Mouse (Mus musculus) limb, embryonic 12.5 days (tissue): ENCODE results near the gene Dffb. TPM values are rescaled to one million over a fixed set of nuclear protein-coding genes. Genes with fewer than 3 reads are reported as not detected.

ENCODE experiments used
- ATAC-seq: fragments of 200-750 bp; cut with Nextera tagmentation; 2 replicates; pipeline ENCODE4 v1.8.0; 2017; ENCODE audit warnings: low read depth, moderate TSS enrichment; ENCODE audit not compliant: insufficient number of reproducible peaks, insufficient read depth, low FRiP score, low TSS enrichment
- H3K27ac ChIP-seq: fragments of 300-500 bp; sonication (generic); 2 replicates; pipeline ENCODE4 v1.5.1; 2016; ENCODE audit warnings: mild to moderate bottlenecking, moderate library complexity
- H3K27me3 ChIP-seq: fragments of 300-500 bp; sonication (generic); 2 replicates; pipeline ENCODE4 v1.6.1; 2016; ENCODE audit warnings: mild to moderate bottlenecking, moderate library complexity
- H3K36me3 ChIP-seq: fragments of 300-500 bp; sonication (generic); 2 replicates; pipeline ENCODE4 v1.6.1; 2016; ENCODE audit warnings: mild to moderate bottlenecking, moderate library complexity
- H3K4me1 ChIP-seq: fragments of 300-500 bp; sonication (generic); replicated peaks from 2 replicates; pipeline ENCODE4 v1.6.1; 2016
- H3K4me2 ChIP-seq: fragments of 300-500 bp; sonication (generic); 2 replicates; pipeline ENCODE4 v1.6.1; 2016; ENCODE audit warnings: mild to moderate bottlenecking, moderate library complexity
- H3K4me3 ChIP-seq: fragments of 300-500 bp; sonication (generic); replicated peaks from 2 replicates; pipeline ENCODE4 v1.5.1; 2016; ENCODE audit warnings: mild to moderate bottlenecking
- H3K9ac ChIP-seq: fragments of 300-500 bp; sonication (generic); replicated peaks from 2 replicates; pipeline ENCODE4 v1.6.1; 2016; ENCODE audit warnings: mild to moderate bottlenecking, moderate library complexity
- H3K9me3 ChIP-seq: fragments of 300-500 bp; sonication (generic); 2 replicates; pipeline ENCODE4 v1.6.1; 2016; ENCODE audit warnings: mild to moderate bottlenecking, moderate library complexity
- WGBS: fragments of 180-500 bp; shearing (Covaris S2); methylation state at CpG from one replicate; pipeline ENCODE4 v1.1.7; 2016; 5-methylcytosine and 5-hydroxymethylcytosine counted together
- polyA plus RNA-seq: library from polyadenylated mRNA; unstranded; fragments of >200 nt; fragmentation: Nextera tagmentation; extraction: Ambion mirVana; gene quantifications from 2 replicates; pipeline ENCODE4 v1.2.1, GENCODE M21; 2016

The Dffb gene
- polyA plus RNA-seq, 1 experiment from 2014 or later: 15.9 TPM

GRCm38 (mm10) chr4:154007759-154008158 is 32.8 kb upstream of the Dffb start:
- WGBS: 78% methylated on average over 4 of the region's 4 CpGs
- Histone ChIP-seq H3K9me3 (no peaks in the 10 kb centered on the region), H3K36me3 (peaks cover 47% of the 10 kb centered on the region), H3K27me3 (no peaks in the 10 kb centered on the region), H3K9ac (no peak overlapping the region), H3K4me1 (peaks cover 11% of the 10 kb centered on the region), H3K27ac (no peak overlapping the region), H3K4me2 (no peak overlapping the region), H3K4me3 (no peak overlapping the region)
- ATAC-seq: no peak

- no peak overlapping the region for H3K4me2 ChIP-seq
- ATAC-seq: no peak
- no peaks in the 10 kb centered on the region for H3K9me3 ChIP-seq
- H3K36me3 ChIP-seq: peaks cover 58% of the 10 kb centered on the region
- no peak overlapping the region for H3K4me3 ChIP-seq
- 91% methylated on average over 6 of the region's 6 CpGs for WGBS
- no peak overlapping the region for H3K9ac ChIP-seq
- peaks cover 5% of the 10 kb centered on the region; the same call in 1 of the 2 replicates for H3K4me1 ChIP-seq
- no peaks in the 10 kb centered on the region for H3K27me3 ChIP-seq
- H3K27ac ChIP-seq: no peak overlapping the region
Measured at GRCm38 (mm10) chr4:154006264-154006663, 31.3 kb upstream of the Dffb start.

DNA sequence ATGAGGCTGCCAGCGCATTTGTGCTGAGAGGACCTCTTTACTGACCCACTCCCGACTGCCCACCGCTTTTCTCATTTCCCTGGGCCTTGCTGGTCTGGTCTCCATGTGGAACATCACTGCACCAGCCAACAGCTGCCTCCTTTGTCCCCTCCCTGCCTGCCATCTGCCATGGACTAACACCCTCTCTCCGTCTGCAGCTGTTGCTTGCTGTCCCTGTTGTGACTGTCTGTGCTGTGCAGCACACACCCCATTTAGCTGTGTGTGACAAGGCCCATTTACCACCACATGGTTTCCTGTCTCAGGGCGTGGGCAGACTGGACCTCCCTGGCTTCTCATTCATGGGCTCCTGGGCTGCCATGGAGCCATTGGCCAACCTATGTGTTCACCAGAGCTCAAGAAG is 30.6 kb upstream of the Dffb start:
- H3K36me3 ChIP-seq: peaks cover 58% of the 10 kb centered on the region
- H3K27me3 ChIP-seq: no peaks in the 10 kb centered on the region
- 89% methylated on average over 5 of the region's 5 CpGs for WGBS

DNA sequence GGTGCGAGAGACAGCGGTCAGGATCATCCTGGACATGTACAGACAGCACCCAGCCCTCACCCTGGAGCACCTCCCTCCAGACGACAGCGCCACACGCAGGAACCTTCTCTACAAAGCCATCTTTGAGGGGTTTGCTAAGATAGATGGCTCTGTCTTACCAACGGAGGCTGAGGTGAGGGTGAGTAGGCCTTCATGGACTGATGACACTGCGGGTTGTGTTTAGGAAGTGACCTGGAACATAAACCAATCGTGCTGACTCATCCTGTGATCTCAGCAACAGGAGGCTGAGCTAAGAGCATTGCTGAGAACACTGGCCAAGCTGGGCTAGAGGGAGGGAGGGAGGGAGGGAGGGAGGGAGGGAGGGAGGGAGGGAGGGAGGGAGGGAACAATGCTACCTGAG is 18.6 kb upstream of the Dffb start:
- Histone ChIP-seq H3K27ac (no peak overlapping the region), H3K4me1 (no peaks in the 10 kb centered on the region), H3K4me2 (no peak overlapping the region), H3K4me3 (no peak overlapping the region), H3K9ac (no peak overlapping the region), H3K36me3 (peaks cover 100% of the 10 kb centered on the region), H3K27me3 (no peaks in the 10 kb centered on the region), H3K9me3 (no peaks in the 10 kb centered on the region)
- no peak for ATAC-seq
- 90% methylated on average over 8 of the region's 8 CpGs for WGBS

More for the DNA sequence above, 30.6 kb upstream of the Dffb start:
- Histone ChIP-seq H3K27ac (no peak overlapping the region), H3K4me2 (no peak overlapping the region), H3K4me1 (no peaks in the 10 kb centered on the region), H3K4me3 (no peak overlapping the region), H3K9me3 (no peaks in the 10 kb centered on the region), H3K9ac (no peak overlapping the region)
- no peak for ATAC-seq

DNA sequence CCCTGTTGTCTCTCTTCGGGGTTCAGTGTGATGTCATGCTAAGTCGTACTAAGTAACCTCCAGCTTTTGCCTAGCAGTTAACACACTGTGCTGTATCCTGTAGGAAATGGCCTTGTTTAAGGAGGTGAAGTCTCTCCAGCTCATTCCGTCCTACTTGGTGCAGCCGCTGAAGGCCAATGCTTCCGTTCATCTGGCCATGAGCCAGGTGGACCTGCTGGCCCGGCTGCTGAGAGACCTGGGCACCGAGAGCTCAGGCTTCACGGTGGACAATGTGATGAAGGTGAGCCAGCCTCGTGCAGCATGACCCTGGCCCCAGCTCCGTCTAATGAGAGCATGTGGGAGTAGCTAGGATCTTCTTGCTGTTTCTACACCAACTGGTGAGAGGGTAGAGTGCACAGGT is 17.8 kb upstream of the Dffb start:
- Histone ChIP-seq H3K9me3 (no peaks in the 10 kb centered on the region), H3K27me3 (no peaks in the 10 kb centered on the region), H3K4me3 (no peak overlapping the region), H3K4me2 (no peak overlapping the region), H3K36me3 (peaks cover 100% of the 10 kb centered on the region), H3K9ac (no peak overlapping the region), H3K27ac (no peak overlapping the region), H3K4me1 (no peaks in the 10 kb centered on the region)
- ATAC-seq: no peak
- 91% methylated on average over 10 of the region's 10 CpGs for WGBS

DNA sequence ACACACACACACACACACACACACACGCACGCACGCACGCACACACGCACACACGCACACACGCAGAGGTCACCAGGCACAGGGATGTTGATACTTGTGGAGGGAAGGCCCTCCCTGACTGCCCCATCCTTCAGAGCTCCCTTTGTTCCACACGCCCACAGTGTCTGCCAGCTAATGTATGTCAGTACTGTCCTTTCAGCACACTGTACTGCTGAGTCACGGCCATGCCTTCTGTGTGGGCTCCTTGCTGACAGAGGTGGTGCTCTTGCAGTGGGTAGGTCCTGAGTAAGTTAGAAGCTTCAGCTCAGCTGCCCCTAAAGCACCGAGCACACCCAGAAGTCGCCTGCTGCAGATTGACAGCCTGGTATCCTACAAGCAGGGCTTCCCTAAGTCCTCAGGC is 5.5 kb upstream of the Dffb start:
- Histone ChIP-seq H3K4me1 (peaks cover 14% of the 10 kb centered on the region), H3K4me2 (no peak overlapping the region), H3K4me3 (no peak overlapping the region), H3K27me3 (no peaks in the 10 kb centered on the region), H3K9ac (no peak overlapping the region), H3K27ac (no peak overlapping the region), H3K9me3 (no peaks in the 10 kb centered on the region), H3K36me3 (peaks cover 66% of the 10 kb centered on the region)
- ATAC-seq: no peak
- 97% methylated on average over 11 of the region's 11 CpGs for WGBS

DNA sequence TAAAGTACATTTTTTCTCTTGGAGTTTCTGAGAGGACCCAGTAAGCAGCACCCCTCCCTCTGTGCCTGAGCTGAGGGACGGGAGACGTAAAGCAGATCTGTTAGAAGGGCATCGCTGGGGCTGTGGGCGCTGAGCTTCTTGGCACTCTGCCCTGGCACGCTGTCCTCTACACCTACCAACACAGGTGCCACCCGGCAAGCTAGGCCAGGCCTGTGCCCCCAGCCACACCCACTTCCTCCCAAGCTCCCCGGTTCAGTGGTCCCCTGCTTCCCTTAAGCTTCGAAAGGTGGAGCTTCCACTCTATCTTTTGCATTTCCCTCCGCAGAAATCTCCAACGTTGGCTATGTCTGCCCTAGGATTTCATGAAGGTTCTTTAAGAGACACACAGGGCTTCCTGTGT is 4.3 kb upstream of the Dffb start:
- WGBS: 91% methylated on average over 10 of the region's 10 CpGs

DNA sequence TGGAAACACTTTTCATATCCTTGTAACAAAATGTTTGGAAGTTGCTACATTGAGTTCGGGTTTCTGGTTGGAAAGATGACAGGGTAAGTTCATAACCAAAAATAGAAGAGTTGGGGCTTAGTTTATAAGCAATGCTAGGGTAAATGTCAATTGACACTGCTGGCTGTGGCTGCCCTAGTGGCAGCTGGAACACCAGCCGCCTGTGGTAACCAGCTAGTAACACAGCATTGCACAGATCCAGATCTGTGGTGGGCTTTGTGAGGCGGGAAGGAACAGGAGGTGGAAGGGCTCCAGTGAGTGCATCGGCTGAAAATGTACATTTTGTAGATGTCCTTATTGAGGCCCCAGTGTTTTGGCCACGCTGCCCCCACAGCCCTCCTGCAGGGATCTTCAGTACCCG is 842 bp upstream of the Dffb start:
- no peak overlapping the region for H3K27ac ChIP-seq
- H3K4me3 ChIP-seq: peak overlapping the region; percentile 90
- H3K27me3 ChIP-seq: no peaks in the 10 kb centered on the region
- ATAC-seq: no peak
- H3K4me1 ChIP-seq: peaks cover 25% of the 10 kb centered on the region
- peaks cover 37% of the 10 kb centered on the region for H3K36me3 ChIP-seq
- no peaks in the 10 kb centered on the region for H3K9me3 ChIP-seq
- H3K9ac ChIP-seq: peak overlapping the region; percentile 83
- peak overlapping the region; percentile 93 for H3K4me2 ChIP-seq
- 40% methylated on average over 6 of the region's 6 CpGs for WGBS

More for the DNA sequence above, 4.3 kb upstream of the Dffb start:
- Histone ChIP-seq H3K4me3 (no peak overlapping the region), H3K27me3 (no peaks in the 10 kb centered on the region), H3K9me3 (no peaks in the 10 kb centered on the region), H3K27ac (no peak overlapping the region), H3K9ac (no peak overlapping the region), H3K4me1 (peaks cover 15% of the 10 kb centered on the region), H3K36me3 (peaks cover 54% of the 10 kb centered on the region), H3K4me2 (no peak overlapping the region)
- no peak for ATAC-seq

GRCm38 (mm10) chr4:153975292-153975662 is 351 bp upstream of the Dffb start:
- WGBS: 2% methylated on average over 33 of the region's 33 CpGs
- Histone ChIP-seq H3K36me3 (peaks cover 37% of the 10 kb centered on the region), H3K9ac (peak overlapping the region; percentile 83), H3K4me1 (peaks cover 25% of the 10 kb centered on the region), H3K27ac (peak overlapping the region; percentile 56), H3K4me3 (peak overlapping the region; percentile 90), H3K4me2 (peak overlapping the region; percentile 93), H3K9me3 (no peaks in the 10 kb centered on the region), H3K27me3 (no peaks in the 10 kb centered on the region)
- peak; percentile 46; the same call in 1 of the 2 replicates for ATAC-seq

- Histone ChIP-seq H3K4me1 (no peaks in the 10 kb centered on the region), H3K9ac (no peak overlapping the region), H3K36me3 (peaks cover 84% of the 10 kb centered on the region), H3K27me3 (no peaks in the 10 kb centered on the region), H3K4me3 (no peak overlapping the region), H3K9me3 (no peaks in the 10 kb centered on the region), H3K4me2 (no peak overlapping the region), H3K27ac (no peak overlapping the region)
- no peak for ATAC-seq
- WGBS: 81% methylated on average over 2 of the region's 2 CpGs
Measured at GRCm38 (mm10) chr4:153968063-153968462, 6.9 kb downstream of the Dffb start.

DNA sequence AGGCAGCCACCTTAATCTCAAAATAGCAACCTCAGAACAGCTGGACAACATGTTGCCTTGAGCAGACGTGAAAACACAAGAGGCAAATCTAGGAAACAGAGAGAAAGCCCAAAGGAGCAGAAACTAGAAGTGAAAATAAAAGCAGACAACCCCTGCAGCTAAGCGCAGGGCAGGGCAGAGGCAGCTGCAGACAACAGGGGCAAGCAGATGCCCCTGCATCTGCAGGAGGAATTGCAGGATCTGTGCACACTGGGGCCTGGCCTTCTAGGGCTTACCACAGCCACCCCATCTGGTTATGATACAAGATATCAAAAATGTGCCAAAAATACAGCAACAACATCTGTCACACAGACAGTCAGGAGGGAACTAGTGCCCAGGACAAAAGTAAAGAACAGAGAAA is 7.4 kb downstream of the Dffb start:
- H3K4me3 ChIP-seq: no peak overlapping the region
- H3K9ac ChIP-seq: no peak overlapping the region
- no peaks in the 10 kb centered on the region for H3K27me3 ChIP-seq
- no peaks in the 10 kb centered on the region for H3K4me1 ChIP-seq
- WGBS: 83% methylated on average over 2 of the region's 2 CpGs
- H3K27ac ChIP-seq: no peak overlapping the region
- H3K9me3 ChIP-seq: no peaks in the 10 kb centered on the region
- peaks cover 86% of the 10 kb centered on the region for H3K36me3 ChIP-seq
- H3K4me2 ChIP-seq: no peak overlapping the region
- ATAC-seq: no peak

GRCm38 (mm10) chr4:153966651-153967050 is 8.3 kb downstream of the Dffb start:
- H3K27me3 ChIP-seq: no peaks in the 10 kb centered on the region
- H3K4me2 ChIP-seq: no peak overlapping the region
- no peaks in the 10 kb centered on the region for H3K4me1 ChIP-seq
- no peak for ATAC-seq
- H3K36me3 ChIP-seq: peaks cover 92% of the 10 kb centered on the region
- 78% methylated on average over 5 of the region's 5 CpGs for WGBS
- H3K4me3 ChIP-seq: no peak overlapping the region
- H3K27ac ChIP-seq: no peak overlapping the region
- no peak overlapping the region for H3K9ac ChIP-seq
- no peaks in the 10 kb centered on the region for H3K9me3 ChIP-seq
